Mouse (Mus musculus) CH12.LX (cell line): Measurements from ENCODE around the gene Chsy1.

Source experiments
- CHD1 ChIP-seq: IDR thresholded peaks from 2 replicates; pipeline ENCODE4 v1.6.1; 2012; ENCODE audit warnings: low read depth, low read length, improper control_type of control experiment, inconsistent platforms
- CTCF ChIP-seq, 2 experiments: IDR thresholded peaks in 1 of 2; conservative IDR thresholded peaks in 1 of 2; 2 replicates each; pipeline ENCODE4 v1.5.1; 2011 to 2012; ENCODE audit warnings: low read depth in 2 of 2, low read length in 2 of 2, improper control_type of control experiment in 1 of 2, inconsistent platforms in 1 of 2, mild to moderate bottlenecking in 1 of 2, moderate library complexity in 1 of 2
- EP300 ChIP-seq: IDR thresholded peaks from 2 replicates; pipeline ENCODE4 v1.6.1; 2011; ENCODE audit warnings: low read length, improper control_type of control experiment
- POLR2A ChIP-seq: IDR thresholded peaks from 2 replicates; pipeline ENCODE4 v1.6.1; 2011; ENCODE audit warnings: low read depth, mild to moderate bottlenecking, improper control_type of control experiment, low read length
- SIN3A ChIP-seq: IDR thresholded peaks from 2 replicates; pipeline ENCODE4 v1.6.1; 2012; ENCODE audit warnings: low read length, improper control_type of control experiment, inconsistent platforms
- TBP ChIP-seq: conservative IDR thresholded peaks from 2 replicates; pipeline ENCODE4 v1.6.1; 2011; ENCODE audit warnings: low read depth, low read length, improper control_type of control experiment
- USF1 ChIP-seq: IDR thresholded peaks from 2 replicates; pipeline ENCODE4 v1.6.1; 2014; ENCODE audit warnings: low read depth, mild to moderate bottlenecking, inconsistent platforms, low read length, improper control_type of control experiment

DNA sequence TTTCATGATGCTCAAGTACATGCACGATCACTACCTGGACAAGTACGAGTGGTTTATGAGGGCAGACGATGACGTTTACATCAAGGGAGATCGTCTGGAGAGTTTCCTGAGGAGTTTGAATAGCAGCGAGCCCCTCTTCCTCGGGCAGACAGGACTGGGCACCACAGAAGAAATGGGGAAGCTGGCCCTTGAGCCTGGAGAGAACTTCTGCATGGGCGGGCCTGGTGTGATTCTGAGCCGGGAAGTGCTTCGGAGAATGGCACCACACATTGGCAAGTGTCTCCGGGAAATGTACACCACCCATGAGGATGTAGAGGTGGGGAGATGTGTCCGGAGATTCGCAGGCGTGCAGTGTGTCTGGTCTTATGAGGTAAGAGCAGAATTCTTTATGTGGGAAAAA, 16.1 kb downstream of the Chsy1 start:
- no peak for TF ChIP-seq USF1
- TF ChIP-seq CHD1, result no peak
- TF ChIP-seq TBP, result no peak
- TF ChIP-seq CTCF (conservative IDR thresholded peaks at IDR 0.05 in 1 of 2, IDR thresholded peaks at IDR 0.05 in 1 of 2; ENCODE audit: low read depth in 2 of 2, low read length in 2 of 2), result no peak
- TF ChIP-seq POLR2A, result no peak
- TF ChIP-seq SIN3A, result no peak
- no peak for TF ChIP-seq EP300
